Mouse (Mus musculus) midbrain, embryonic 14.5 days (tissue): ENCODE results near the gene Dnajb13. TPM values are rescaled to one million over a fixed set of nuclear protein-coding genes. Genes with fewer than 3 reads are reported as not detected.

Experiments used
- ATAC-seq: fragments of 200-750 bp; cut with Nextera tagmentation; 2 replicates; pipeline ENCODE4 v1.8.0; 2017; ENCODE audit warnings: moderate number of reproducible peaks, moderate library complexity; ENCODE audit not compliant: low FRiP score, low TSS enrichment
- DNase-seq: peaks from one replicate; pipeline ENCODE4 v3.0.0-alpha.2; 2015
- H3K27ac ChIP-seq: fragments of 300-500 bp; sonication (generic); replicated peaks from 2 replicates; pipeline ENCODE4 v1.5.1; 2014; ENCODE audit warnings: mild to moderate bottlenecking, low read depth, low read length, moderate library complexity
- H3K27me3 ChIP-seq: fragments of 300-500 bp; sonication (generic); 2 replicates; pipeline ENCODE4 v1.6.1; 2014; ENCODE audit warnings: low read length, control low read depth, mixed read lengths; ENCODE audit not compliant: control insufficient read depth, insufficient read depth
- H3K36me3 ChIP-seq: fragments of 300-500 bp; sonication (generic); 2 replicates; pipeline ENCODE4 v1.6.1; 2014; ENCODE audit warnings: low read length, control low read depth; ENCODE audit not compliant: control insufficient read depth, insufficient read depth
- H3K4me1 ChIP-seq: fragments of 300-500 bp; sonication (generic); 2 replicates; pipeline ENCODE4 v1.6.1; 2014; ENCODE audit warnings: mild to moderate bottlenecking, antibody characterized with exemption, low read length, control low read depth; ENCODE audit not compliant: control insufficient read depth, insufficient read depth
- H3K4me2 ChIP-seq: fragments of 300-500 bp; sonication (generic); 2 replicates; pipeline ENCODE4 v1.6.1; 2014; ENCODE audit warnings: mild to moderate bottlenecking, low read length, moderate library complexity
- H3K4me3 ChIP-seq: fragments of 300-500 bp; sonication (generic); replicated peaks from 2 replicates; pipeline ENCODE4 v1.5.1; 2014; ENCODE audit warnings: low read depth, low read length
- H3K9ac ChIP-seq: fragments of 300-500 bp; sonication (generic); replicated peaks from 2 replicates; pipeline ENCODE4 v1.6.1; 2014; ENCODE audit warnings: mild to moderate bottlenecking, low read length, moderate library complexity
- H3K9me3 ChIP-seq: fragments of 300-500 bp; sonication (generic); 2 replicates; pipeline ENCODE4 v1.6.1; 2016; ENCODE audit warnings: low read length, control low read depth, mixed read lengths; ENCODE audit not compliant: control insufficient read depth
- WGBS: fragments of 180-500 bp; shearing (Covaris S2); extraction: QIAGEN DNeasy Blood & Tissue Kit; methylation state at CpG from one replicate; pipeline ENCODE4 v1.1.7; 2014; 5-methylcytosine and 5-hydroxymethylcytosine counted together
- polyA plus RNA-seq: library from polyadenylated mRNA; unstranded; fragments of >200 nt; fragmentation: Nextera tagmentation; extraction: Ambion mirVana; gene quantifications from 2 replicates; pipeline ENCODE4 v1.2.1, GENCODE M21; 2014

The Dnajb13 gene
- polyA plus RNA-seq, 1 experiment from 2014 or later, result 3.7 TPM

GRCm38 (mm10) chr7:100496371-100496770, 18.4 kb downstream of the Dnajb13 start:
- H3K27ac ChIP-seq, result peak overlapping the region; percentile 72
- H3K4me1 ChIP-seq, result peaks cover 17% of the 10 kb centered on the region
- H3K36me3 ChIP-seq, result no peaks in the 10 kb centered on the region
- 86% methylated on average over 6 of the region's 6 CpGs for WGBS
- H3K4me2 ChIP-seq, result peak overlapping the region; percentile 23; the same call in 1 of the 2 replicates
- H3K9ac ChIP-seq, result no peak overlapping the region
- ATAC-seq (no peak), DNase-seq (no peak)
- H3K9me3 ChIP-seq, result no peaks in the 10 kb centered on the region
- H3K4me3 ChIP-seq, result no peak overlapping the region
- H3K27me3 ChIP-seq, result no peaks in the 10 kb centered on the region; the same call in 1 of the 2 replicates

DNA sequence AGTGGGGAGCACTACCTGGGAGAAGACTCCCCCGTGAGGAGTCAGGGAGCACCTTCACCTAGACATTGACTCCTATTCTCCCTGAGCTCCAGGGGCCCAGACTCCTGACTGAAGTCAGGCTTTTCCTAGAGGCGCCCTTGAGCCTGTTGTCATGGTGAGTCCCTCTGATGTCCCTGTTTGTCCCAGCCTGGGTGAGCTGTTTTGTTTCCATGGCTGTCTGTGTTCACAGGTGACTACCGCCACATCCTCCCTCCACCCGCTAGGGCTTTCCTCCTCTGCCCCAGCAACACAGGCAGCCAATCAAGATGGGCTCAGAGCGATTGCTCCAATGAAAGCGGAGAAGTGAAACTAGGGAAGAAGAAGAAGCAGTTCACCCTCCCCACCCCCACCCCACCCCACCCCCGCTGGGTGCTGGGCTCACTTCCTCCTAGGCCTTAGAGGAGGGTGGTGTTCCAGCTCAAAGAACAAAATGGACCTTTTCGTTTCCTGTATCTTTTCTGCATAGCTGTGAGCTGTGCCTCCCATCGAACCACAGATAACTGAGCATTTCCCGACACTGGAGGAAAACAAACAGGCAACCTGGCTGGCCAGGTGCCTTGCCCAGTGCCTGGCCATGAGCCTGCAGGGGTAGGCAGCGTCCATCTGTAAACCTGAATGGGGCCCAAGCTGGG, 19.0 kb downstream of the Dnajb13 start:
- H3K4me1 ChIP-seq, result peaks cover 17% of the 10 kb centered on the region
- 29% methylated on average over 11 of the region's 11 CpGs for WGBS
- no peaks in the 10 kb centered on the region for H3K36me3 ChIP-seq
- peak overlapping the region; percentile 23 for H3K4me2 ChIP-seq
- H3K9ac ChIP-seq, result no peak overlapping the region; the same call in 1 of the 2 replicates
- ATAC-seq (peak; percentile 68; the same call in 1 of the 2 replicates), DNase-seq (peak; percentile 80)
- no peaks in the 10 kb centered on the region for H3K9me3 ChIP-seq
- H3K4me3 ChIP-seq, result no peak overlapping the region
- peak overlapping the region; percentile 72 for H3K27ac ChIP-seq
- no peaks in the 10 kb centered on the region; the same call in 1 of the 2 replicates for H3K27me3 ChIP-seq

DNA sequence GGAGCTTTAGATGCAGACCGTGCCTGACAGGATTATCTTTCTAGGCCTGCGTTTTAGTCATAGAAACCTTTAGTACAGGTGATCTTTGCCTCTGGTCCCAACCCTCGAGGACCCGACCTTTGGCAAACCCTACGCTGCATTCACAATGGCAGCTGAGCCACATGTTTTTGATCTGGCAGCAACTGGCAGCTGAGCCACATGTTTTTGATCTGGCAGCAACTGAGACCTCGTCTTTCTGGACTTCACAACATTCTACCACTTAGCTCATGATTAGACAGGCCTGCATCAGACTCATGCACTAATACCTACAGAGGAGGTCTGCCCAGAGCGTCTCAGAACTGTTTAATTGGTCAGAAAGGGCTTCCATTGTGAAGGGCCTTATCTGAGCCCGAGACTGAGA, 19.7 kb downstream of the Dnajb13 start:
- no peaks in the 10 kb centered on the region for H3K36me3 ChIP-seq
- no peaks in the 10 kb centered on the region; the same call in 1 of the 2 replicates for H3K27me3 ChIP-seq
- H3K4me1 ChIP-seq, result peaks cover 17% of the 10 kb centered on the region
- ATAC-seq (no peak), DNase-seq (peak; percentile 14)
- no peaks in the 10 kb centered on the region for H3K9me3 ChIP-seq
- peak overlapping the region; percentile 72 for H3K27ac ChIP-seq
- no peak overlapping the region for H3K4me3 ChIP-seq
- H3K9ac ChIP-seq, result no peak overlapping the region
- H3K4me2 ChIP-seq, result peak overlapping the region; percentile 23
- WGBS, result 35% methylated on average over 8 of the region's 8 CpGs

DNA sequence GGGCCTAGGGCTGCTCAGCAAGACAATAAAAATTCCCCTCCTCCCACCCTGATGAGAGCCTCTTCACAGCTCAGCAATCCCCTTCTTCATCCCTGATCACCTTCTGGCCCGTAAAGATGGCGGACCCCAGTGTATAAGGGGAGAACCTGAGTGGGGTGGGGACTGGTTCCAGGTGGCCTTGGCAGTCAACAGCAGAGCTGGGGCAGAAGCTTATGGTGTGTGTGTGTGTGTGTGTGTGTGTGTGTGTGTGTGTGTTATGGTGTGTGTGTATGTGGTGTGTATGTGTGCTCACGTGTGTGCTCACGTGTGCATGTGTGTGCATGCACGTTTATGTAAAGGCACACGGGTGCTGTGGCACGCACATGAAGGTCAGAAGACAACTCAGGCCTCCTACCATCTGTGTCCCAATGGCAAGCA, 20.3 kb downstream of the Dnajb13 start:
- Histone ChIP-seq H3K4me1 (peaks cover 17% of the 10 kb centered on the region), H3K9ac (no peak overlapping the region), H3K4me3 (no peak overlapping the region), H3K27me3 (no peaks in the 10 kb centered on the region; the same call in 1 of the 2 replicates), H3K36me3 (no peaks in the 10 kb centered on the region), H3K9me3 (no peaks in the 10 kb centered on the region), H3K4me2 (peak overlapping the region; percentile 60), H3K27ac (no peak overlapping the region)
- ATAC-seq (no peak), DNase-seq (no peak)
- 95% methylated on average over 7 of the region's 7 CpGs for WGBS

GRCm38 (mm10) chr7:100493484-100494414, 21.0 kb downstream of the Dnajb13 start:
- 41% methylated on average over 19 of the region's 19 CpGs for WGBS
- DNase-seq (peak; percentile 62), ATAC-seq (no peak)
- peak overlapping the region; percentile 60 for H3K4me2 ChIP-seq
- H3K4me1 ChIP-seq, result peaks cover 17% of the 10 kb centered on the region
- H3K4me3 ChIP-seq, result peak overlapping the region; percentile 28
- no peak overlapping the region for H3K9ac ChIP-seq
- H3K27me3 ChIP-seq, result no peaks in the 10 kb centered on the region; the same call in 1 of the 2 replicates
- H3K36me3 ChIP-seq, result no peaks in the 10 kb centered on the region
- no peaks in the 10 kb centered on the region for H3K9me3 ChIP-seq
- H3K27ac ChIP-seq, result no peak overlapping the region

DNA sequence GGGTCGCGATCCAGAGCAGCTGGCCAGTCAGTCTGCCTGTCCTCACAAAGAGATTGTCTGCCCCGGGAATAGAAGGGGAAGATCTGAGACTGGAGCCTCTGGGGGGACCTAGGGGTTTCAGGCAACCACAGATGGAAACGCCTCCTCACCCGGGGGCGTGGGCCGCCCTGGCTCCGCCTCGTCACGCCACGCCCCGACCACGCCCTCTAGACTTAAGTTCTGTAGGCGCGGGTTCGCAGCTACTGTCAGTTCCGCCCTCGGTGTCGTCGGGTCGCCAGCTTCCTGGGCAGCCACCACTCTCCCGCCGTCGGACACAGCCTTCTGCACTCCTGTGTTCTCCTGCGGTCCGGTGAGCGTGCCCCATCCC, 21.7 kb downstream of the Dnajb13 start, which contains the start of gene Ucp2:
Gene Ucp2 (plus strand): TSS at position 221 of the 367 bp plus-strand sequence.
- H3K4me1 ChIP-seq, result peaks cover 17% of the 10 kb centered on the region
- H3K9ac ChIP-seq, result no peak within 1 kb of the TSS; the same call in 1 of the 2 replicates
- no peaks in the 10 kb centered on the region; the same call in 1 of the 2 replicates for H3K27me3 ChIP-seq
- peak; percentile 69 for DNase-seq
- no peak within 1 kb of the TSS for H3K27ac ChIP-seq
- no peaks in the 10 kb centered on the region for H3K9me3 ChIP-seq
- peak within 1 kb of the TSS; percentile 60 for H3K4me2 ChIP-seq
- 1% methylated on average over 27 of the region's 27 CpGs for WGBS
- no peaks in the 10 kb centered on the region for H3K36me3 ChIP-seq
- ATAC-seq, result peak; percentile 21; the same call in 1 of the 2 replicates
- H3K4me3 ChIP-seq, result peak within 1 kb of the TSS; percentile 28

DNA sequence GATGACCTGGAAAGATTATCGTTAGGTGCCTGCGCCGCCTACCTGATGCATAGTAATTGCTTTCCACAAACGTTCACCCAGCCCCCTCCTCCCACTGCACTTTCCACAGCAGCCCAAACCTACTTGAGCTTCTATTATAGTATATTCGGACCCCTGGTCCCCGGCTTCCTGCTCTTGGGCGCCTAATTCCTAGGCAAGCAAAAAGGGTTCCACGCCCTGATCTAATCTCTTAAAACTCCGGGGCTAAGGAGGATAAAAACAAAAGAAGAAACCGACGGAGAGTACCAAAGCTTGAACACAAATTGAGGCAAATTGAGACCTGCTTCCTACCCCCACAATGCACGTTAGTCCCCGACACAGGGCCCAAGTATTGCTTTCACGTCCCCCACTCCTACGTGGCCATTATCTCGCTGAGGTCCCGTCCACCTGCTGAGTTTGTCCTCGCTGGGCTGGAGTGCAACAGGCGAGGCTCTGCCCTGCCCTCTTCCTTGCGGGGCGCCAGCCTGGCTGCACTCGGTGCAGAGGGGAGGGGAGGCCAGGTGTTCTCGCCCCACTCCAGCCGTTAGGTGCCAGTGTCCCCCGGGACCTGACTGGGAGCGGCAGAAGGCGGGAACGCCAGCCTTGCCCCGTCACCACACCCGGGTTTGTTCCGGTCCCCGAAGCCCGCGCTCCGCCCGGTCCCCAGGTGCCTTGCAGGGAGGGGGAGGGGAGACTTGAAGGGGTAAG, 22.2 kb downstream of the Dnajb13 start:
- WGBS, result 3% methylated on average over 36 of the region's 36 CpGs
- ATAC-seq (peak; percentile 26; the same call in 1 of the 2 replicates), DNase-seq (peak; percentile 12)
- no peaks in the 10 kb centered on the region for H3K9me3 ChIP-seq
- H3K4me2 ChIP-seq, result peak overlapping the region; percentile 60
- no peaks in the 10 kb centered on the region; the same call in 1 of the 2 replicates for H3K27me3 ChIP-seq
- peak overlapping the region; percentile 28 for H3K4me3 ChIP-seq
- H3K9ac ChIP-seq, result no peak overlapping the region; the same call in 1 of the 2 replicates
- H3K27ac ChIP-seq, result no peak overlapping the region
- H3K4me1 ChIP-seq, result peaks cover 17% of the 10 kb centered on the region
- no peaks in the 10 kb centered on the region for H3K36me3 ChIP-seq

DNA sequence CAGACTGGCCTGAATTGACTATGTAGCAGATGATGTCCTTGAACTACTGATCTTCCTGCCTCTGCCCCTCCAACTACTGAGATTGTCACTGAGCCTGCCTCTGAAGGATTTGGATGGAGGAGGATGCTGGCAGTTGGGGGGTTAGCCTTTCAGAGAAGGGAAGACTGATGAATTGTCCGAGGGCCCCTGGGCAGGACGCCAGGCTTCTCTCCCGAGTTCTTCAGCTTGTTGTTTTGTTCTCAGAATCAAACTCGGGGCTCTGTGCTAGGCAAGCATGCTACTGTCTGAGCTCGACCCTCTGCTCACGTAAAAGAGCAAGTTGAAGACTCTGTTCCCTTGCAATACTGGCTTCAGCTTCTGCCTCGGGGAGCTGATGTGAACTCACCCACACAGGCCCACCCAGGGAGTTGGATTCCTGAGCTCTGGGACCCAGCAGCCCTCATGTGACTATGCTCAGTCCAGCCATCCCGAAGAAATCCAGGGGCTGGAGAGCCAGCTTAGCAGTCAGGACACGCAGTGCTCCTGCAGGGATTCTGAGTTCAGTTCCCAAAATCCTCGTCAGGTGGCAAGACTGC, 26.2 kb downstream of the Dnajb13 start:
- no peak overlapping the region for H3K4me3 ChIP-seq
- no peaks in the 10 kb centered on the region; the same call in 1 of the 2 replicates for H3K27me3 ChIP-seq
- ATAC-seq, result no peak
- no peaks in the 10 kb centered on the region for H3K36me3 ChIP-seq
- H3K27ac ChIP-seq, result peak overlapping the region; percentile 9; the same call in 1 of the 2 replicates
- WGBS, result 29% methylated on average over 10 of the region's 10 CpGs
- H3K9me3 ChIP-seq, result no peaks in the 10 kb centered on the region
- DNase-seq, result peak; percentile 71
- H3K4me2 ChIP-seq, result no peak overlapping the region
- no peak overlapping the region for H3K9ac ChIP-seq
- H3K4me1 ChIP-seq, result peaks cover 5% of the 10 kb centered on the region; the same call in 1 of the 2 replicates
